Mouse (Mus musculus): ENCODE results near the gene Trpm3. TPM values are rescaled to one million over a fixed set of nuclear protein-coding genes. Genes with fewer than 3 reads are reported as not detected.

The Trpm3 gene
- polyA plus RNA-seq, 1 experiment from 2014 or later: 1.8 TPM

DNA sequence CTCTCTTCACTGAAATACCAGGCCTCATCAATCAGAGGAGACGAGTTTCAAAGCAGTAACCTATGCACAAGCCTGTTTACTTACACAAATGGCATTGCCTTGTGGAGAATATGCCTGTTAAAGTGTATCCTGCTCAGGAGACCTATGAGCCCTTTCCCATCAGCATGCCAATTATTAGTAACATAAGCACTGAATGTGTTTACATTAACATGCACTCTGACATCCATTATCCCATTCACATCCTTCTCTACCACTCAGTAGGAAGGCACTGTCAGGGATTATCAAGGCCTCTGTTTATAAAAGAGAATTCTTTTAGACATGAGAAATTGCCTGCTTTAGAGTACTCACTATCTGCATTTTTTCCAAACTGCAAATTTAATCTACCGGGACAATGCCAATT, 598.0 kb downstream of the Trpm3 start:
- WGBS (ENCODE audit: insufficient replicate concordance): 50% methylated on average over 2 of the region's 2 CpGs
- Histone ChIP-seq H3K27me3 (ENCODE audit: control insufficient read depth, insufficient read depth, low read length) (no peaks in the 10 kb centered on the region), H3K4me1 (ENCODE audit: control insufficient read depth, insufficient read depth, low read length) (no peaks in the 10 kb centered on the region), H3K36me3 (ENCODE audit: control insufficient read depth, insufficient read depth, low read length) (no peaks in the 10 kb centered on the region), H3K27ac (ENCODE audit: low read depth, low read length) (no peak overlapping the region), H3K9me3 (replicated peaks; ENCODE audit: control insufficient read depth, low read length) (no peaks in the 10 kb centered on the region), H3K4me2 (no peak overlapping the region), H3K9ac (ENCODE audit: low read depth, low read length) (no peak overlapping the region), H3K4me3 (ENCODE audit: low read depth, low read length) (no peak overlapping the region)
- ATAC-seq (replicated peaks; ENCODE audit: insufficient number of reproducible peaks, low FRiP score, low TSS enrichment): no peak

DNA sequence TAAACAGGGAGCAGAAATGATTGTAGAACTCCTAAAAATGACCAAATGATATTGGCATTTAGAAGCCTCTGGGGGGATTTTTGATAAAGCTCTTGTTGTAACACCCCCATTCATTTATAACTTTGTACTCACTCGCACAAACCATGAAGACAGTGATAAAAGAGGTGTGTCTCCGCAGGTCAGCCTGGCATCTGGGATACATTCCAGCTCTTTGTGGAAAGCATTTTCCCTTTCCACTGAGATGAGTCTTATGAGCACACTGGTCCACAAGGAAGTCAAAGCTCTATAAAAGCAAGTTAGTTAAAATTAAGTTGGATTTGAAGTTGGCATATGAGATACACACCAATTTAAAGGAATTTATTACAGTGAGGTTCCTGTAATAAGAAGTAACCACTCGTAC, 600.4 kb downstream of the Trpm3 start:
- H3K27ac ChIP-seq (ENCODE audit: low read depth, low read length): no peak overlapping the region
- no peaks in the 10 kb centered on the region for H3K36me3 ChIP-seq (ENCODE audit: control insufficient read depth, insufficient read depth, low read length)
- no peak overlapping the region for H3K4me2 ChIP-seq
- H3K9me3 ChIP-seq (replicated peaks; ENCODE audit: control insufficient read depth, low read length): no peaks in the 10 kb centered on the region
- H3K4me3 ChIP-seq (ENCODE audit: low read depth, low read length): no peak overlapping the region
- H3K27me3 ChIP-seq (ENCODE audit: control insufficient read depth, insufficient read depth, low read length): no peaks in the 10 kb centered on the region
- 63% methylated on average over 3 of the region's 3 CpGs for WGBS (ENCODE audit: insufficient replicate concordance)
- H3K4me1 ChIP-seq (ENCODE audit: control insufficient read depth, insufficient read depth, low read length): no peaks in the 10 kb centered on the region
- ATAC-seq (replicated peaks; ENCODE audit: insufficient number of reproducible peaks, low FRiP score, low TSS enrichment): no peak
- no peak overlapping the region for H3K9ac ChIP-seq (ENCODE audit: low read depth, low read length)

GRCm38 (mm10) chr19:22753311-22753809, 614.5 kb downstream of the Trpm3 start:
- Histone ChIP-seq H3K9ac (ENCODE audit: low read depth, low read length) (no peak overlapping the region), H3K9me3 (replicated peaks; ENCODE audit: control insufficient read depth, low read length) (no peaks in the 10 kb centered on the region), H3K4me1 (ENCODE audit: control insufficient read depth, insufficient read depth, low read length) (no peaks in the 10 kb centered on the region), H3K4me3 (ENCODE audit: low read depth, low read length) (no peak overlapping the region), H3K27ac (ENCODE audit: low read depth, low read length) (no peak overlapping the region), H3K4me2 (no peak overlapping the region), H3K36me3 (ENCODE audit: control insufficient read depth, insufficient read depth, low read length) (no peaks in the 10 kb centered on the region), H3K27me3 (ENCODE audit: control insufficient read depth, insufficient read depth, low read length) (no peaks in the 10 kb centered on the region)
- no peak for ATAC-seq (replicated peaks; ENCODE audit: insufficient number of reproducible peaks, low FRiP score, low TSS enrichment)
- WGBS (ENCODE audit: insufficient replicate concordance): 60% methylated on average over 13 of the region's 13 CpGs

DNA sequence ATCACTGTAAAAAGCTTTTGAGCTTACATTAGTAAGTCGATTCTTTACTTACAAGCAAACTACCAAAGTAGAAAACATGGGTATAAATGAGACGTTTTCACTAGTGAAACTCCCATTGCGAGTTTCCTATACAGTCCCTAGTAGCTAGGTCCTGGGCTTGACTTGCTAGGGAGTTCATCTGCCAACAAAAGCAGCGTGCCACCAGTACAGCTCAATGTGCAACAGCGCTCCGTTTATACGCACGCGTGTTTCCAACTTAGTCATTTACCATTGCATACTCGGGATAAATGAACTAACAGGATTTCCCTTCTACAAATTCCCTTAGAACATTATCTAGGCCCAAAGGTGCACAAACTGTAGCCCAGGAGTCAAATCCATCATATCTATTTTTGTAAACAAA, 615.2 kb downstream of the Trpm3 start:
- Histone ChIP-seq H3K27ac (ENCODE audit: low read depth, low read length) (no peak overlapping the region), H3K4me1 (ENCODE audit: control insufficient read depth, insufficient read depth, low read length) (no peaks in the 10 kb centered on the region), H3K27me3 (ENCODE audit: control insufficient read depth, insufficient read depth, low read length) (no peaks in the 10 kb centered on the region), H3K36me3 (ENCODE audit: control insufficient read depth, insufficient read depth, low read length) (no peaks in the 10 kb centered on the region), H3K4me3 (ENCODE audit: low read depth, low read length) (no peak overlapping the region), H3K9ac (ENCODE audit: low read depth, low read length) (no peak overlapping the region), H3K4me2 (no peak overlapping the region), H3K9me3 (replicated peaks; ENCODE audit: control insufficient read depth, low read length) (no peaks in the 10 kb centered on the region)
- ATAC-seq (replicated peaks; ENCODE audit: insufficient number of reproducible peaks, low FRiP score, low TSS enrichment): no peak
- WGBS (ENCODE audit: insufficient replicate concordance): 87% methylated on average over 10 of the region's 10 CpGs

- WGBS (ENCODE audit: insufficient replicate concordance): 77% methylated on average over 8 of the region's 8 CpGs
- Histone ChIP-seq H3K36me3 (ENCODE audit: control insufficient read depth, insufficient read depth, low read length) (no peaks in the 10 kb centered on the region), H3K4me2 (no peak overlapping the region), H3K27me3 (ENCODE audit: control insufficient read depth, insufficient read depth, low read length) (no peaks in the 10 kb centered on the region), H3K27ac (ENCODE audit: low read depth, low read length) (no peak overlapping the region), H3K9ac (ENCODE audit: low read depth, low read length) (no peak overlapping the region), H3K9me3 (replicated peaks; ENCODE audit: control insufficient read depth, low read length) (no peaks in the 10 kb centered on the region), H3K4me3 (ENCODE audit: low read depth, low read length) (no peak overlapping the region), H3K4me1 (ENCODE audit: control insufficient read depth, insufficient read depth, low read length) (no peaks in the 10 kb centered on the region)
- ATAC-seq (replicated peaks; ENCODE audit: insufficient number of reproducible peaks, low FRiP score, low TSS enrichment): no peak
Observed at GRCm38 (mm10) chr19:22754498-22754897, 615.7 kb downstream of the Trpm3 start.

DNA sequence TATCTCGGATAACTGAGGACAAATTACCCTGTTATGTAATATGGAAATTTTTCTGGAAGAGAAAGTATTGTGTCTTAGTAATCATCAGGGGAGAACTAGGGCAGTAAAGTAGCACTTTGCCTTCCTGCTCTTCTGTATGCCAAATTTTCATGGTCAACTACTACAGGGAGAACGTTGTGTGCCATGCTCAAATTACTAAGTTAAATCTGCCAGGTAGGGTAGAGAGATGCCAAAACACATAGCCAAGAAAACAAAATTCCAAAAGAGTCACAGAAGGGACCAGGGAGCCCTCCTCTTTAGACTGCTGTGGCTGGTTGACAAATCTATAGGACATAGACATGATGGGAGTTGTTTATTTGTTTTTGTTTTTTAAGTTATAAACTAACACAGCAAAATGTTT, 619.6 kb downstream of the Trpm3 start:
- no peaks in the 10 kb centered on the region for H3K36me3 ChIP-seq (ENCODE audit: control insufficient read depth, insufficient read depth, low read length)
- no peak overlapping the region for H3K4me3 ChIP-seq (ENCODE audit: low read depth, low read length)
- H3K27ac ChIP-seq (ENCODE audit: low read depth, low read length): no peak overlapping the region
- H3K4me2 ChIP-seq: no peak overlapping the region
- H3K4me1 ChIP-seq (ENCODE audit: control insufficient read depth, insufficient read depth, low read length): no peaks in the 10 kb centered on the region
- H3K9me3 ChIP-seq (replicated peaks; ENCODE audit: control insufficient read depth, low read length): no peaks in the 10 kb centered on the region
- no peaks in the 10 kb centered on the region for H3K27me3 ChIP-seq (ENCODE audit: control insufficient read depth, insufficient read depth, low read length)
- H3K9ac ChIP-seq (ENCODE audit: low read depth, low read length): no peak overlapping the region
- no peak for ATAC-seq (replicated peaks; ENCODE audit: insufficient number of reproducible peaks, low FRiP score, low TSS enrichment)
- WGBS (ENCODE audit: insufficient replicate concordance): 61% methylated on average over 2 of the region's 2 CpGs

DNA sequence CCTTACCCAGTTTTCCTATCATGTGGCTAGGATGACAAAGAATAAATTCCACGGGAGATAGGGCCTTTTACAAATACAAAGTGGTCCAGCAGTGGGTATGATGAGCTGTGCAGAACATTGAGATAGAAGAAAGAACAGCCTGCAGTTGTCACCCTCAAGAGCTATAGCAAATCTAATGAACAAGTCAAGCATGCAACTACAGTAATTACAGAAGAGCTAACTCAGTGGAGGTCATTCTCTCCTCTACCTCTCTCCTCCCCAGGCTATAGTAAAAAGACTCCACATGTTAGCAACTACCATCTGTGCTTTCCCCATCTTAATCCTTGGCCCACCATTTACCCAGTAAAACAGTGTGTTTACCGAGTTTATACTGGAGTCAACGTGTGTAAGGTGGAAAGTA, 629.4 kb downstream of the Trpm3 start:
- H3K9ac ChIP-seq (ENCODE audit: low read depth, low read length): no peak overlapping the region
- no peaks in the 10 kb centered on the region for H3K27me3 ChIP-seq (ENCODE audit: control insufficient read depth, insufficient read depth, low read length)
- no peak overlapping the region for H3K27ac ChIP-seq (ENCODE audit: low read depth, low read length)
- WGBS (ENCODE audit: insufficient replicate concordance): 71% methylated on average over 3 of the region's 3 CpGs
- no peaks in the 10 kb centered on the region for H3K4me1 ChIP-seq (ENCODE audit: control insufficient read depth, insufficient read depth, low read length)
- H3K9me3 ChIP-seq (replicated peaks; ENCODE audit: control insufficient read depth, low read length): no peaks in the 10 kb centered on the region
- H3K36me3 ChIP-seq (ENCODE audit: control insufficient read depth, insufficient read depth, low read length): no peaks in the 10 kb centered on the region
- H3K4me2 ChIP-seq: no peak overlapping the region
- ATAC-seq (replicated peaks; ENCODE audit: insufficient number of reproducible peaks, low FRiP score, low TSS enrichment): no peak
- no peak overlapping the region for H3K4me3 ChIP-seq (ENCODE audit: low read depth, low read length)

- WGBS (ENCODE audit: insufficient replicate concordance): 81% methylated on average over 3 of the region's 3 CpGs
- H3K9me3 ChIP-seq (replicated peaks; ENCODE audit: control insufficient read depth, low read length): no peaks in the 10 kb centered on the region
- H3K9ac ChIP-seq (ENCODE audit: low read depth, low read length): no peak overlapping the region
- no peak overlapping the region for H3K4me2 ChIP-seq
- H3K4me1 ChIP-seq (ENCODE audit: control insufficient read depth, insufficient read depth, low read length): no peaks in the 10 kb centered on the region
- H3K4me3 ChIP-seq (ENCODE audit: low read depth, low read length): no peak overlapping the region
- no peak overlapping the region for H3K27ac ChIP-seq (ENCODE audit: low read depth, low read length)
- no peak for ATAC-seq (replicated peaks; ENCODE audit: insufficient number of reproducible peaks, low FRiP score, low TSS enrichment)
- H3K36me3 ChIP-seq (ENCODE audit: control insufficient read depth, insufficient read depth, low read length): no peaks in the 10 kb centered on the region
- no peaks in the 10 kb centered on the region for H3K27me3 ChIP-seq (ENCODE audit: control insufficient read depth, insufficient read depth, low read length)
Observed at GRCm38 (mm10) chr19:22775191-22775695, 636.4 kb downstream of the Trpm3 start.

- no peaks in the 10 kb centered on the region for H3K9me3 ChIP-seq (replicated peaks; ENCODE audit: control insufficient read depth, low read length)
- 70% methylated on average over 7 of the region's 7 CpGs for WGBS (ENCODE audit: insufficient replicate concordance)
- no peak overlapping the region for H3K4me2 ChIP-seq
- no peak overlapping the region for H3K27ac ChIP-seq (ENCODE audit: low read depth, low read length)
- ATAC-seq (replicated peaks; ENCODE audit: insufficient number of reproducible peaks, low FRiP score, low TSS enrichment): no peak
- H3K4me1 ChIP-seq (ENCODE audit: control insufficient read depth, insufficient read depth, low read length): no peaks in the 10 kb centered on the region
- no peak overlapping the region for H3K4me3 ChIP-seq (ENCODE audit: low read depth, low read length)
- H3K36me3 ChIP-seq (ENCODE audit: control insufficient read depth, insufficient read depth, low read length): no peaks in the 10 kb centered on the region
- no peak overlapping the region for H3K9ac ChIP-seq (ENCODE audit: low read depth, low read length)
- H3K27me3 ChIP-seq (ENCODE audit: control insufficient read depth, insufficient read depth, low read length): no peaks in the 10 kb centered on the region
Observed at GRCm38 (mm10) chr19:22780192-22780843, 641.5 kb downstream of the Trpm3 start.
